Mouse (Mus musculus) erythroblast, embryonic 14.5 days (primary cell): ENCODE data around the gene Fndc7.

Experiments used
- GATA1 ChIP-seq: IDR thresholded peaks from 2 replicates; pipeline ENCODE4 v1.6.1; 2012; ENCODE audit warnings: low read length, inconsistent platforms, mixed read lengths
- TAL1 ChIP-seq: IDR thresholded peaks from 3 replicates; pipeline ENCODE4 v1.6.1; 2012; ENCODE audit warnings: low read length, inconsistent platforms, mixed read lengths

DNA sequence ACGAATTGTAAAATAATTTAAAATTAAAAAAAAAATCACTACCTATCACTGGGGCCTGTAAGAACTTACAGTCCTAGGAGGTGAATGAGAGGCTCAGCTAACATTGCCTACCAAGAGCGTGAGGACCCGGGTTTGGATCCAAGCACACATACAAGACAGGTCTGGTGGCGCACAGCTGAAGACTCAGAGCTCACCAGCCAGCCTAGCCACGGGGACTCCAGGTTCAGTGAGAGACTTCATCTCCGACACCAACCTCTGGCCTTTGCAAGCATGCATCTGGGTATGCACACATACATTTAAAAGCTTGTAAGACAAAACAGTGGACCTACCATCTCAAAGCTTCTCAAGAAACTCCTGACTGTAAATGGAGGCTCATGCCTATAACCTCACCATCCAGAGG is 52.9 kb downstream of the Fndc7 start:
- TF ChIP-seq TAL1 = no peak
- no peak for TF ChIP-seq GATA1
